Mouse (Mus musculus) liver, postnatal 0 days (tissue): ENCODE results near the gene Hmx1.

Experiments
- CTCF ChIP-seq: sonication (generic); IDR thresholded peaks from 2 replicates; pipeline ENCODE4 v1.5.1; 2016; ENCODE audit warnings: antibody characterized with exemption, low read depth
- EP300 ChIP-seq: IDR thresholded peaks from 2 replicates; pipeline ENCODE4 v1.6.1; 2016; ENCODE audit warnings: antibody characterized with exemption, low read depth, mild to moderate bottlenecking

DNA sequence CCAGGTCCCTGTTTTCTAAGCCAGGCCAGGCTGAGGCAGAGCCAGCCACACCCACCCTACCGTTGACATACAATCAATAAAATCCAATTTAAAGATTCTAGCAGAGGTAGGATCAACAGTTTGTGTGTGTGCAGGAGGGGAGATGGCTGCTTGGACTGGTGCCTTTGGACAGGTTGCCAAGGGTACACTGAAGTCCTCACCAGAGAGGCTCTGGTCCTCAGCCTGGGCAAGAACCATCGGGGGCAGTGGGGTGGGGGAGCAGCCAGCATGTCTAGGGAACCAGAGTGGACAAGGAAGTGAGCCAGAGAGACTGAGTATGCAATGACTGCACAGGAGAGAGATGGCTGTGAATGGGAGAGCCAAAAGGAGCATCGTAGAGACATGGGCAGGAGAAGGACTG, 43.8 kb upstream of the Hmx1 start:
- TF ChIP-seq CTCF (no peak), EP300 (no peak)
